Mouse (Mus musculus) ES-E14 (cell line): ENCODE measurements around the gene Cep95. TPM values are rescaled to one million over a fixed set of nuclear protein-coding genes. Genes with fewer than 3 reads are reported as not detected.

Experiments used
- DNase-seq: peaks from one replicate; pipeline ENCODE4 v3.0.0-alpha.2; 2013; ENCODE audit warnings: low read depth, low spot score
- H3K27ac ChIP-seq: 2 replicates; pipeline ENCODE4 v1.5.1; 2012; ENCODE audit warnings: low read depth, mild to moderate bottlenecking, low read length, moderate library complexity, mixed read lengths; ENCODE audit not compliant: poor library complexity, insufficient read depth, severe bottlenecking
- H3K36me3 ChIP-seq: 2 replicates; pipeline ENCODE4 v1.6.1; 2012; ENCODE audit warnings: mild to moderate bottlenecking, low read length, moderate library complexity, mixed read lengths; ENCODE audit not compliant: control insufficient read depth, poor library complexity, insufficient read depth, severe bottlenecking
- H3K4me1 ChIP-seq, 2 experiments: fragments of 150-350 bp in 1 of 2; sonication (generic) in 1 of 2; 2 replicates each; pipeline ENCODE4 v1.6.1; 2012; ENCODE audit warnings: low read length in 2 of 2, mild to moderate bottlenecking in 1 of 2, mixed read lengths in 1 of 2; ENCODE audit not compliant: control insufficient read depth in 2 of 2, insufficient read depth in 2 of 2, poor library complexity in 1 of 2
- H3K4me3 ChIP-seq, 2 experiments: fragments of 150-350 bp in 1 of 2; sonication (generic) in 1 of 2; 2 replicates each; pipeline ENCODE4 v1.5.1; 2012; ENCODE audit warnings: low read length in 2 of 2, low read depth in 1 of 2, mild to moderate bottlenecking in 1 of 2, mixed read lengths in 1 of 2; ENCODE audit not compliant: insufficient read depth in 1 of 2, poor library complexity in 1 of 2, severe bottlenecking in 1 of 2
- H3K9ac ChIP-seq: 2 replicates; pipeline ENCODE4 v1.6.1; 2012; ENCODE audit warnings: low read depth, mild to moderate bottlenecking, low read length, mixed read lengths; ENCODE audit not compliant: poor library complexity, insufficient read depth, severe bottlenecking
- H3K9me3 ChIP-seq: fragments of 150-350 bp; sonication (generic); 2 replicates; pipeline ENCODE4 v1.6.1; 2012; ENCODE audit warnings: low read depth, mild to moderate bottlenecking, low read length; ENCODE audit not compliant: control insufficient read depth, insufficient read depth
- CHD2 ChIP-seq: IDR thresholded peaks from 2 replicates; pipeline ENCODE4 v1.6.1; 2014; ENCODE audit warnings: mild to moderate bottlenecking, low read depth, low read length, inconsistent platforms
- HCFC1 ChIP-seq: IDR thresholded peaks from 2 replicates; pipeline ENCODE4 v1.6.1; 2012; ENCODE audit warnings: low read length, inconsistent platforms, borderline replicate concordance; ENCODE audit not compliant: insufficient read depth
- MAFK ChIP-seq: IDR thresholded peaks from 2 replicates; pipeline ENCODE4 v1.6.1; 2014; ENCODE audit warnings: mild to moderate bottlenecking, low read depth, low read length, inconsistent platforms; ENCODE audit not compliant: insufficient read depth
- ZC3H11A ChIP-seq: IDR thresholded peaks from 2 replicates; pipeline ENCODE4 v1.6.1; 2012; ENCODE audit warnings: low read depth, mild to moderate bottlenecking, inconsistent platforms, low read length, borderline replicate concordance
- ZNF384 ChIP-seq: IDR thresholded peaks from 2 replicates; pipeline ENCODE4 v1.6.1; 2012; ENCODE audit warnings: low read depth, low read length, inconsistent platforms
- in situ Hi-C, 2 experiments: fragments of 600-800 bp; cut with MboI; formaldehyde crosslinking; loops; one replicate each; pipeline ENCODE4 v1.15.1; 2025; ENCODE audit warnings: low sequenced_read_pairs in 2 of 2, inconsistent platforms in 1 of 2; ENCODE audit not compliant: unreplicated experiment in 2 of 2
- total RNA-seq: library from RNA; depleted of rRNA; stranded (reverse); fragments of 300-350 nt; gene quantifications from 2 replicates; pipeline ENCODE4 v1.2.3, GENCODE M21; 2012

Cep95 gene
- total RNA-seq, 1 experiment = 15.4 TPM

GRCm38 (mm10) chr11:106759028-106759427 is 30.0 kb upstream of the Cep95 start:
- no peaks in the 10 kb centered on the region for H3K36me3 ChIP-seq
- in situ Hi-C loops = loop anchor here in 1 of 2 experiments (10.0 kb wide), 1 partner anchor 244 kb away; no protein-coding TSS in a partner anchor
- no peak for DNase-seq
- H3K27ac ChIP-seq = no peak overlapping the region
- H3K4me3 ChIP-seq = no peak overlapping the region
- H3K9ac ChIP-seq = no peak overlapping the region
- TF ChIP-seq CHD2 (no peak), HCFC1 (no peak), ZNF384 (no peak), ZC3H11A (no peak), MAFK (no peak)
- peaks cover 4 to 19% of the 10 kb centered on the region in 2 experiments; a peak in 3 of 4 replicates for H3K4me1 ChIP-seq
- no peaks in the 10 kb centered on the region for H3K9me3 ChIP-seq

GRCm38 (mm10) chr11:106760511-106760910 is 28.5 kb upstream of the Cep95 start:
- in situ Hi-C loops = no loop called here

GRCm38 (mm10) chr11:106762139-106762799 is 26.8 kb upstream of the Cep95 start:
- no peak overlapping the region for H3K4me3 ChIP-seq
- DNase-seq = no peak
- no peak overlapping the region for H3K9ac ChIP-seq
- no peak for TF ChIP-seq ZC3H11A
- TF ChIP-seq HCFC1 = no peak
- no peak for TF ChIP-seq MAFK
- no peak for TF ChIP-seq CHD2
- TF ChIP-seq ZNF384 = no peak
- in situ Hi-C loops = no loop called here
- H3K4me1 ChIP-seq = peaks cover 4 to 17% of the 10 kb centered on the region in 2 experiments; a peak in 3 of 4 replicates
- peaks cover 4% of the 10 kb centered on the region for H3K36me3 ChIP-seq
- H3K27ac ChIP-seq = no peak overlapping the region
- no peaks in the 10 kb centered on the region for H3K9me3 ChIP-seq

More at GRCm38 (mm10) chr11:106760511-106760910, 28.5 kb upstream of the Cep95 start:
- no peak for DNase-seq
- Histone ChIP-seq H3K9ac (no peak overlapping the region), H3K4me1 (peaks cover 4 to 19% of the 10 kb centered on the region in 2 experiments; a peak in 3 of 4 replicates), H3K4me3 (no peak overlapping the region), H3K27ac (no peak overlapping the region), H3K36me3 (peaks cover 2% of the 10 kb centered on the region; the same call in 1 of the 2 replicates), H3K9me3 (no peaks in the 10 kb centered on the region)
- TF ChIP-seq CHD2 = no peak
- TF ChIP-seq ZC3H11A = no peak
- no peak for TF ChIP-seq MAFK
- TF ChIP-seq ZNF384 = no peak
- TF ChIP-seq HCFC1 = no peak

- Histone ChIP-seq H3K27ac (no peak overlapping the region), H3K4me1 (peaks cover 4 to 13% of the 10 kb centered on the region in 2 experiments; a peak in 3 of 4 replicates), H3K36me3 (peaks cover 7% of the 10 kb centered on the region), H3K9ac (no peak overlapping the region), H3K9me3 (no peaks in the 10 kb centered on the region), H3K4me3 (no peak overlapping the region)
- TF ChIP-seq MAFK (no peak), ZC3H11A (no peak), ZNF384 (no peak), HCFC1 (no peak), CHD2 (no peak)
- in situ Hi-C loops = no loop called here
- DNase-seq = no peak
These were observed 26.3 kb upstream of the Cep95 start for GRCm38 (mm10) chr11:106762800-106763185.

GRCm38 (mm10) chr11:106766611-106767162 is 22.4 kb upstream of the Cep95 start:
- no peak for DNase-seq
- Histone ChIP-seq H3K36me3 (peaks cover 21% of the 10 kb centered on the region), H3K27ac (no peak overlapping the region), H3K9ac (no peak overlapping the region), H3K4me3 (no peak overlapping the region), H3K9me3 (no peaks in the 10 kb centered on the region), H3K4me1 (peaks cover 4 to 12% of the 10 kb centered on the region in 2 experiments; a peak in 3 of 4 replicates)
- in situ Hi-C loops = no loop called here
- no peak for TF ChIP-seq ZNF384
- no peak for TF ChIP-seq CHD2
- no peak for TF ChIP-seq HCFC1
- no peak for TF ChIP-seq MAFK
- TF ChIP-seq ZC3H11A = no peak
